Mouse (Mus musculus): ENCODE data around the gene Vmo1.

DNA sequence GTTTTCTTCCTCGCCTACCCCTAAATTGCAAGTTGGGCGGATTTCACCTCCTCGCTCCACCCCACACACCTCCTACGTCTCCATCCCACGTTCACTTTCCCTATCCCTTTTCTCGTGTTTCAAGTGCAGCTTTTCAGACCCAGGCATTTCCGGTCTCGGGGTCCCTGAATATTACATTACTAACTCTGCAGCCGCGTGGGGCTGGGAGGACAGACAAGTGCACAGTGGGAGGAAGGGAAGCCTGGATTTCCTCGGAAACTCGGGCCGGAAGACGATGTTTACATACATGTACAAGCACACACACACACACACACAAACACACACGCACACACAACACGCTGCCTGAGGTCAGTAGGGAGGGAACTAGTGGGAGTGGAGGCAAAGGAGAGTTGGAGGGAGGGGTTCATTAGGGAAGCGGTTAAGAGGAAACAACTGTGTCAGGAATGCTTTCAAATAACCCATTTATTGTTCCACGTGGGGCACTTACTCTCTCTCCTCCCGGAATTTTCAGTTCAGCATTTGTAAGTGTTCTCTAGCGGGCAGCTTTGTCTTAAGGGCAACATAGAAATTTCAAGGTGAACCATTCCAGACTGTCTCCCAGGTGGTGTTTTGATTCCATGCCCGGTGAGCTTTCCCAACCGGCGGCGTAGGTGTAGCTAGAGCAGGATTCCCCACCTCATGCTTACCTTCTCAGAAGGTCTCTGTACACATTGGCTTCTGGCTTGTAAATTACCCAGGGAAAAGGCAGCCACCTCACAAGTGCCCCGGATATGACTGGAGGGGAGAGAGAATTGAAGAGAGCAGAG, 49.3 kb upstream of the Vmo1 start:
- no peak for TF ChIP-seq CTCF (IDR thresholded peaks at IDR 0.05; ENCODE audit: low read depth)
- TF ChIP-seq EP300 (optimal IDR thresholded peaks at IDR 0.05) = no peak

Data from stomach, postnatal 0 days (tissue).